Mouse (Mus musculus): Measurements from ENCODE around the gene T. TPM values are rescaled to one million over a fixed set of nuclear protein-coding genes. Genes with fewer than 3 reads are reported as not detected.

The T gene
- polyA plus RNA-seq, 1 experiment from 2014 or later: 0.37 TPM

- no peak overlapping the region for H3K4me2 ChIP-seq (ENCODE audit: low read depth, low read length)
- no peaks in the 10 kb centered on the region for H3K27me3 ChIP-seq (ENCODE audit: control insufficient read depth, insufficient read depth, low read length)
- WGBS: 72% methylated on average over 3 of the region's 3 CpGs
- no peak overlapping the region for H3K9ac ChIP-seq (replicated peaks; ENCODE audit: low read depth, low read length)
- H3K4me1 ChIP-seq (ENCODE audit: control insufficient read depth, insufficient read depth, low read length): no peaks in the 10 kb centered on the region
- no peak for ATAC-seq (ENCODE audit: low read depth)
- H3K4me3 ChIP-seq (ENCODE audit: low read depth, low read length): no peak overlapping the region
- no peak overlapping the region for H3K27ac ChIP-seq (ENCODE audit: low read depth, low read length)
- H3K36me3 ChIP-seq (ENCODE audit: control insufficient read depth, insufficient read depth, low read length): no peaks in the 10 kb centered on the region
- no peaks in the 10 kb centered on the region for H3K9me3 ChIP-seq (ENCODE audit: control insufficient read depth, low read length)
These were observed 14.1 kb downstream of the T start for GRCm38 (mm10) chr17:8448324-8448723.

- Histone ChIP-seq H3K27me3 (ENCODE audit: control insufficient read depth, insufficient read depth, low read length) (no peaks in the 10 kb centered on the region), H3K4me2 (ENCODE audit: low read depth, low read length) (no peak overlapping the region), H3K9ac (replicated peaks; ENCODE audit: low read depth, low read length) (no peak overlapping the region), H3K36me3 (ENCODE audit: control insufficient read depth, insufficient read depth, low read length) (no peaks in the 10 kb centered on the region), H3K27ac (ENCODE audit: low read depth, low read length) (no peak overlapping the region), H3K4me3 (ENCODE audit: low read depth, low read length) (no peak overlapping the region), H3K9me3 (ENCODE audit: control insufficient read depth, low read length) (no peaks in the 10 kb centered on the region), H3K4me1 (ENCODE audit: control insufficient read depth, insufficient read depth, low read length) (no peaks in the 10 kb centered on the region)
- WGBS: 69% methylated on average over 6 of the region's 6 CpGs
- no peak for ATAC-seq (ENCODE audit: low read depth)
These were observed 21.0 kb downstream of the T start for GRCm38 (mm10) chr17:8455196-8455595.

GRCm38 (mm10) chr17:8455601-8456000 lies 21.4 kb downstream of the T start:
- Histone ChIP-seq H3K36me3 (ENCODE audit: control insufficient read depth, insufficient read depth, low read length) (no peaks in the 10 kb centered on the region), H3K27ac (ENCODE audit: low read depth, low read length) (no peak overlapping the region), H3K9ac (replicated peaks; ENCODE audit: low read depth, low read length) (no peak overlapping the region), H3K4me1 (ENCODE audit: control insufficient read depth, insufficient read depth, low read length) (no peaks in the 10 kb centered on the region), H3K4me3 (ENCODE audit: low read depth, low read length) (no peak overlapping the region), H3K27me3 (ENCODE audit: control insufficient read depth, insufficient read depth, low read length) (no peaks in the 10 kb centered on the region), H3K9me3 (ENCODE audit: control insufficient read depth, low read length) (no peaks in the 10 kb centered on the region), H3K4me2 (ENCODE audit: low read depth, low read length) (no peak overlapping the region)
- WGBS: 71% methylated on average over 7 of the region's 7 CpGs
- no peak for ATAC-seq (ENCODE audit: low read depth)

- 41% methylated on average over 9 of the region's 9 CpGs for WGBS
- ATAC-seq (ENCODE audit: low read depth): no peak
- no peak overlapping the region for H3K9ac ChIP-seq (replicated peaks; ENCODE audit: low read depth, low read length)
These were observed 22.7 kb downstream of the T start for GRCm38 (mm10) chr17:8456856-8457460.

GRCm38 (mm10) chr17:8461568-8461967 lies 27.3 kb downstream of the T start:
- Histone ChIP-seq H3K27ac (ENCODE audit: low read depth, low read length) (no peak overlapping the region), H3K9ac (replicated peaks; ENCODE audit: low read depth, low read length) (no peak overlapping the region), H3K4me2 (ENCODE audit: low read depth, low read length) (no peak overlapping the region), H3K27me3 (ENCODE audit: control insufficient read depth, insufficient read depth, low read length) (no peaks in the 10 kb centered on the region), H3K9me3 (ENCODE audit: control insufficient read depth, low read length) (no peaks in the 10 kb centered on the region), H3K36me3 (ENCODE audit: control insufficient read depth, insufficient read depth, low read length) (no peaks in the 10 kb centered on the region), H3K4me1 (ENCODE audit: control insufficient read depth, insufficient read depth, low read length) (no peaks in the 10 kb centered on the region), H3K4me3 (ENCODE audit: low read depth, low read length) (no peak overlapping the region)
- 14% methylated on average over 4 of the region's 4 CpGs for WGBS
- ATAC-seq (ENCODE audit: low read depth): no peak

More at GRCm38 (mm10) chr17:8456856-8457460, 22.7 kb downstream of the T start:
- no peaks in the 10 kb centered on the region for H3K36me3 ChIP-seq (ENCODE audit: control insufficient read depth, insufficient read depth, low read length)
- H3K4me1 ChIP-seq (ENCODE audit: control insufficient read depth, insufficient read depth, low read length): no peaks in the 10 kb centered on the region
- no peak overlapping the region for H3K4me2 ChIP-seq (ENCODE audit: low read depth, low read length)
- 0 out of 2 replicates have a peak overlapping the region, but pooled peaks have one; percentile 29 for H3K27ac ChIP-seq (ENCODE audit: low read depth, low read length)
- no peaks in the 10 kb centered on the region for H3K9me3 ChIP-seq (ENCODE audit: control insufficient read depth, low read length)
- no peak overlapping the region for H3K4me3 ChIP-seq (ENCODE audit: low read depth, low read length)
- no peaks in the 10 kb centered on the region for H3K27me3 ChIP-seq (ENCODE audit: control insufficient read depth, insufficient read depth, low read length)

GRCm38 (mm10) chr17:8463482-8464128 lies 29.4 kb downstream of the T start:
- Histone ChIP-seq H3K27me3 (ENCODE audit: control insufficient read depth, insufficient read depth, low read length) (no peaks in the 10 kb centered on the region), H3K4me1 (ENCODE audit: control insufficient read depth, insufficient read depth, low read length) (no peaks in the 10 kb centered on the region), H3K9me3 (ENCODE audit: control insufficient read depth, low read length) (no peaks in the 10 kb centered on the region), H3K9ac (replicated peaks; ENCODE audit: low read depth, low read length) (no peak overlapping the region), H3K4me2 (ENCODE audit: low read depth, low read length) (no peak overlapping the region), H3K36me3 (ENCODE audit: control insufficient read depth, insufficient read depth, low read length) (no peaks in the 10 kb centered on the region), H3K27ac (ENCODE audit: low read depth, low read length) (no peak overlapping the region), H3K4me3 (ENCODE audit: low read depth, low read length) (no peak overlapping the region)
- WGBS: 27% methylated on average over 9 of the region's 9 CpGs
- ATAC-seq (ENCODE audit: low read depth): peak; percentile 80

GRCm38 (mm10) chr17:8467771-8468170 lies 33.5 kb downstream of the T start:
- H3K4me1 ChIP-seq (ENCODE audit: control insufficient read depth, insufficient read depth, low read length): no peaks in the 10 kb centered on the region
- H3K4me2 ChIP-seq (ENCODE audit: low read depth, low read length): no peak overlapping the region
- H3K27ac ChIP-seq (ENCODE audit: low read depth, low read length): no peak overlapping the region
- no peaks in the 10 kb centered on the region for H3K36me3 ChIP-seq (ENCODE audit: control insufficient read depth, insufficient read depth, low read length)
- H3K4me3 ChIP-seq (ENCODE audit: low read depth, low read length): no peak overlapping the region
- no peak for ATAC-seq (ENCODE audit: low read depth)
- 82% methylated on average over 3 of the region's 3 CpGs for WGBS
- no peaks in the 10 kb centered on the region for H3K9me3 ChIP-seq (ENCODE audit: control insufficient read depth, low read length)
- no peak overlapping the region for H3K9ac ChIP-seq (replicated peaks; ENCODE audit: low read depth, low read length)
- no peaks in the 10 kb centered on the region for H3K27me3 ChIP-seq (ENCODE audit: control insufficient read depth, insufficient read depth, low read length)

GRCm38 (mm10) chr17:8468716-8469344 lies 34.6 kb downstream of the T start:
- H3K27me3 ChIP-seq (ENCODE audit: control insufficient read depth, insufficient read depth, low read length): no peaks in the 10 kb centered on the region
- H3K4me1 ChIP-seq (ENCODE audit: control insufficient read depth, insufficient read depth, low read length): no peaks in the 10 kb centered on the region
- H3K4me2 ChIP-seq (ENCODE audit: low read depth, low read length): no peak overlapping the region
- peak; percentile 89 for ATAC-seq (ENCODE audit: low read depth)
- H3K27ac ChIP-seq (ENCODE audit: low read depth, low read length): no peak overlapping the region
- H3K9me3 ChIP-seq (ENCODE audit: control insufficient read depth, low read length): no peaks in the 10 kb centered on the region
- no peak overlapping the region for H3K4me3 ChIP-seq (ENCODE audit: low read depth, low read length)
- 16% methylated on average over 19 of the region's 19 CpGs for WGBS
- H3K9ac ChIP-seq (replicated peaks; ENCODE audit: low read depth, low read length): no peak overlapping the region
- no peaks in the 10 kb centered on the region for H3K36me3 ChIP-seq (ENCODE audit: control insufficient read depth, insufficient read depth, low read length)

GRCm38 (mm10) chr17:8478554-8478953 lies 44.3 kb downstream of the T start:
- no peaks in the 10 kb centered on the region for H3K36me3 ChIP-seq (ENCODE audit: control insufficient read depth, insufficient read depth, low read length)
- no peaks in the 10 kb centered on the region for H3K27me3 ChIP-seq (ENCODE audit: control insufficient read depth, insufficient read depth, low read length)
- H3K4me1 ChIP-seq (ENCODE audit: control insufficient read depth, insufficient read depth, low read length): 0 out of 2 replicates have a peak, but pooled peaks cover 3% of the 10 kb centered on the region
- no peak overlapping the region for H3K27ac ChIP-seq (ENCODE audit: low read depth, low read length)
- ATAC-seq (ENCODE audit: low read depth): no peak
- no peak overlapping the region for H3K4me2 ChIP-seq (ENCODE audit: low read depth, low read length)
- 88% methylated on average over 3 of the region's 3 CpGs for WGBS
- no peaks in the 10 kb centered on the region for H3K9me3 ChIP-seq (ENCODE audit: control insufficient read depth, low read length)
- no peak overlapping the region for H3K4me3 ChIP-seq (ENCODE audit: low read depth, low read length)
- H3K9ac ChIP-seq (replicated peaks; ENCODE audit: low read depth, low read length): no peak overlapping the region
